Mouse (Mus musculus): ENCODE measurements around the gene Trak2. TPM values are rescaled to one million over a fixed set of nuclear protein-coding genes. Genes with fewer than 3 reads are reported as not detected.

Gene Trak2
- 74.0 to 89.4 TPM (median 84.9 TPM) in 4 replicates for total RNA-seq (2023; ENCODE audit: inconsistent age)

GRCm38 (mm10) chr1:58973366-58974221 is at the start of gene Trak2, which contains the start of gene Stradb:
TSS of gene Trak2 (minus strand) at chr1:58973430.
TSS of gene Stradb (plus strand) at chr1:58973522.

Other genes with a start within 250 kb of the Trak2 start
- gene Casp8, start 178.1 kb downstream of the Trak2 start, total RNA-seq (2023; ENCODE audit: inconsistent age), result 75.6 to 90.0 TPM (median 81.6 TPM) in 4 replicates
- gene Stradb, start 92 bp upstream of the Trak2 start, total RNA-seq (2023; ENCODE audit: inconsistent age), result 19.0 to 32.9 TPM (median 20.3 TPM) in 4 replicates
- not detected in 4 replicates for gene C2cd6, start 121.5 kb upstream of the Trak2 start, total RNA-seq (2023; ENCODE audit: inconsistent age)
- 2.2 to 3.9 TPM (median 2.7 TPM) in 4 replicates for gene Tmem237, start 147.0 kb upstream of the Trak2 start, total RNA-seq (2023; ENCODE audit: inconsistent age)
- gene Mpp4, start 190.0 kb upstream of the Trak2 start, total RNA-seq (2023; ENCODE audit: inconsistent age), result 0.36 to 1.7 TPM (median 1.0 TPM) in 4 replicates

Measured in B cell, adult (primary cell).